Mouse (Mus musculus): ENCODE results near the gene Ndufs3.

Ndufs3 gene

DNA sequence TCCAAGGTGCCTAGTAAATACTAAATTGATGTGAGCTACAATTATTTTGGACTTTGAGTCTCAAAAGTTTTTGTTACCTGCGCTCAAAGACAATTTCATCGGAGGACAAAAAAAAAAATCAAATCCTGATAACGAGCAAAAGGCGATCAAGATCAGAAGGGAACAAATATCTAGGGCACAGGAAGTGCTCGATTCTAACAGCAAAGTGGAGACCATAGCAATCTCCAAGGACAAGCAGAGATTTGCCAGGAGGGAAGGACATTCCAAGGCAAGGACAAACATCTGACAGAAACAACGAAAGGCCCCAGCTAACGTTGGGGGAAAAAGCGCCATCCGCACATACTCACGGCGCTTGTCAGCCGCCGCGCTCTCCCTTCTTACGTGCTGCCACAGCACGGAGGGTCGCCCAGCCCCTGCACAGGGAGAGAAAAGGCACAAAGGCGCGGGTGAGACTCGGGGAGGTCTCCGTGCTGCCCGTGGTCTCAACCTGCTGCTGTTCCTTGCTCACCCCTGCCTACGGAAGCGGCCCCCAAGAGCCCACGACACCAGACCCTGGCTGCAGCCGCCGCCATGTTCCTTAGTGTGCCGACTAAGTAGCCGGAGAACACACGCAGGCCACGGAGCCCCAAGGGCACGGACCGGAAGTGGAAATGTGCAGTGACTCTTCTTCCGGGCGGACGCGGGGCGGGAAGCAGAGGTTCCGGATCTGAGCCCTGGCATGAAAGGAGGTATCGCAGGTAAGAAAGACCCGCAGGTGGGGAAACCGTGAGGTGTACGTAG is at the start of gene Ndufs3, which contains the start of gene Kbtbd4:
Ndufs3 (minus strand) TSS at position 752 of the 780 bp plus-strand sequence.
Kbtbd4 (plus strand) TSS at position 665 of the 780 bp plus-strand sequence.
- CTCF ChIA-PET, result interaction anchor here (0.6 kb wide), 2 partner anchors 10 to 39 kb away, joined by 3 to 4 read pairs; no protein-coding TSS in a partner anchor

DNA sequence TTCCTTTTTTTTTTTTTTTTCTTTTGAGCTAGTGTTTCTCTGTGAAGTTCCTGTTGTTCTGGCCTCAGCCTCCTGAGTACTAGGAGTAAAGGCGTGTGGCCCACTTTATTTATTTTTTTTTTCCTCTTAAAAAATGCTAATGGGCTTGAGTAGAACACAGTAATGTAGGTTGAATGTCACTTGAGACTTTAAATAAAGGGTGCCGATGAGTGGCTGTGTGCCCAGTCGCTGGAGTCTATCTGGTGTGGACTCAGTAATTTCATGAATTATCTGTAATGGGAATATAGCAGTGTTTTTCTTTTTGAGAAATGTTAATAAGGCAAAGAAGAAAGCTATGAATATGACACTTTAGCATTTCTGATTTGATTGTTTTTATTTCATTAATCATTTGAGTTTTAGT is 48.8 kb upstream of the Ndufs3 start:
- CTCF ChIA-PET, result interaction anchor here (0.6 to 0.7 kb wide), 2 partner anchors 13 to 239 kb away, joined by 3 read pairs; partner anchors contain the start of gene Celf1

DNA sequence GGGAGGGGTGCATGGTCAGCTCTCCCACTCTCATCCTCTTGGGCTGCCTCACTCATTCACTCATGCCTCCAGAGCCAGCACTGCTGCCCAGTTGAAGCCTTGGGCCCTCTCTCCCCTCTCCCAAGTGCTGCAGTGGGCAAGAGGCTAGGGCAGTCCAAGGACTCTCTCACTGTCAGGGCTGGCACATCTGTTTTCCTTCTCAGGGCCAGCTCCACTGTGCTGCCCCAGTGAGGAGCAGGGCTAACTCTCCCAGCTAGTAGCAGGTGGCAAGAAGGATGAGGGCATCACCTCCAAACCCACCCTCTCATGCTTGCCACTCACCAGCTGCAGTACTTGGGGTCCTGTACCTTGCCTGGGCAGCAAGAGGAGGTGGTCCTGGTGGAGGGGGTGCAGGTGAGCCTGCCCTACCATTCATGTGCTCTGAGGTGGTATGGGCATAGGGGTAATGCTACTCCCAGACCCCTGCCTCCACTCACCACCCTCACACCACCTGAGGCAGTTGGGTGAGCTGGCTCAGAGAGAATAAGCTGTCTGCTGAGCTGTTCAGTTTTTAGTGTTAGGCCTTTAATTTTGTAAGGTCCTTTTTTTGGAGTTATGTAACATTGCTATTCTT is 46.1 kb upstream of the Ndufs3 start:
- CTCF ChIA-PET, result no interaction called here

- CTCF ChIA-PET, result interaction anchor here (1.1 kb wide), 1 partner anchor 9 kb away, joined by 3 read pairs; no protein-coding TSS in a partner anchor
These were observed 45.5 kb upstream of the Ndufs3 start for GRCm38 (mm10) chr2:90950149-90950548.

- CTCF ChIA-PET, result interaction anchor here (0.9 kb wide), 1 partner anchor 8 kb away, joined by 3 read pairs; no protein-coding TSS in a partner anchor
These were observed 37.1 kb upstream of the Ndufs3 start for GRCm38 (mm10) chr2:90941744-90942143.

GRCm38 (mm10) chr2:90940233-90941229 is 35.9 kb upstream of the Ndufs3 start, which contains the start of gene Celf1:
Gene Celf1 (plus strand): TSS chr2:90940382.
- CTCF ChIA-PET, result interaction anchor here (0.7 to 1.0 kb wide), 3 partner anchors 9 to 114 kb away, joined by 3 read pairs; no protein-coding TSS in a partner anchor

GRCm38 (mm10) chr2:90939750-90940149 is 35.1 kb upstream of the Ndufs3 start:
- CTCF ChIA-PET, result interaction anchor here (0.7 to 1.0 kb wide), 2 partner anchors 14 to 115 kb away, joined by 3 read pairs; no protein-coding TSS in a partner anchor

DNA sequence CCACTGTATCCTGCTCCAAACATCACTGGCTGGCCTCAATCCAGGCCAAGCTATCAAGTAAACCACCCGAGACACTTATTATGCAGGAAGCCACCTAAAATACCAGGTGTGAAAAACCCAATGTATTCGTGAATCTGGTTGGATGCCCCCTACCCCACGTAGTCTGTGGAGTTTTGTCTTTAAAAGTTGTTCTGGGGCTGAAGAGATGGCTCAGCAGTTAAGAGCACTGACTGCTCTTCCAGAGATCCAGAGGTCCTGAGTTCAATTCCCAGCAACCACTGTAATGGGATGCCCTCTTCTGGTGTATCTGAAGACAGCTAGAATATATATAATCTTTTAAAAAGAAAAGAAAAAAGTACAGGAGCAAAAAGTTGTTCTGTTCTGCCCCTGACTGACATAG is 33.7 kb upstream of the Ndufs3 start:
- CTCF ChIA-PET, result interaction anchor here (0.5 to 0.6 kb wide), 2 partner anchors 10 to 199 kb away, joined by 3 to 5 read pairs; no protein-coding TSS in a partner anchor

DNA sequence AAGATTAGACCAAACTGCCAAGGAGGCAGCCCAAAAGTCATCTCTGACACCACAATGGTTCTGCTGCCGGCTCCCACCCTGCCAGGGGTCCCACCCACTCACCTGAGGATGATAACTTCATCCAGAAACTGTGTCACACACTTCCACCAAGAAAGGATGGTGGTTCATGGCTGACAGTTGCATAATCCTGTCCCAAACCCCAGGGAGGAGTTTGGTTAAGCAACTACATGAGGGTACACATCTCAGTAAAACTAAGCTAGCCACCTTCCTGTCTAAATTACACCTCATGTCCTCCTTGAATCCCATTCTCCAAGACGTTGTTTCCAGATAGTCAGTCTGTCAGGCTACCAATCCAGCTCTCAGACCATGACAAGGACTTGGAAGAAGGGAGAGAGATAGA is 27.6 kb upstream of the Ndufs3 start:
- CTCF ChIA-PET, result no interaction called here

- CTCF ChIA-PET, result no interaction called here
These were observed 27.2 kb upstream of the Ndufs3 start for GRCm38 (mm10) chr2:90931829-90932228.

- CTCF ChIA-PET, result no interaction called here
These were observed 23.9 kb upstream of the Ndufs3 start for GRCm38 (mm10) chr2:90928566-90928965.

- CTCF ChIA-PET, result interaction anchor here (0.7 kb wide), 1 partner anchor 535 kb away, joined by 3 read pairs; the partner anchor contains the start of gene Lrp4
These were observed 18.0 kb upstream of the Ndufs3 start for GRCm38 (mm10) chr2:90922636-90923035.

DNA sequence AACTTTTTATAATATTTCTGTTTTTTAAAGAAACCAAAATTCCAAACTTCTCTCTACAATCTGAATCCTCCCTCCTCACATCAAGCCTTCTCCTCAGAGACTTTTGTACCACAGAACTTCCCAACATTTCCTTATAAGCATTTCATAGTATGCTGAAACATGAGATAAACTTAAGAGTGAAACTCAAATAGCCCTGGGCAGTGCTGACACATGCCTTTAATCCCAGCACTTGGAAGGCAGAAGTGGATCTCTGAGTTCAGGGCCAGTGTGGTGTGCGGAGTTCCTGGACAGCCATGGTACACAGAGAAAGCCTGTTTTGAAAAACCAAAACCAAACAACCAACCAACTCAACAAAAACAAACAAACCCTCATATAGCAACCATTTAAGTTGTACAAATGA is 16.6 kb upstream of the Ndufs3 start:
- CTCF ChIA-PET, result no interaction called here

- CTCF ChIA-PET, result interaction anchor here (0.6 kb wide), 1 partner anchor 11 kb away, joined by 4 read pairs; no protein-coding TSS in a partner anchor
These were observed 13.5 kb upstream of the Ndufs3 start for GRCm38 (mm10) chr2:90917999-90918698.

DNA sequence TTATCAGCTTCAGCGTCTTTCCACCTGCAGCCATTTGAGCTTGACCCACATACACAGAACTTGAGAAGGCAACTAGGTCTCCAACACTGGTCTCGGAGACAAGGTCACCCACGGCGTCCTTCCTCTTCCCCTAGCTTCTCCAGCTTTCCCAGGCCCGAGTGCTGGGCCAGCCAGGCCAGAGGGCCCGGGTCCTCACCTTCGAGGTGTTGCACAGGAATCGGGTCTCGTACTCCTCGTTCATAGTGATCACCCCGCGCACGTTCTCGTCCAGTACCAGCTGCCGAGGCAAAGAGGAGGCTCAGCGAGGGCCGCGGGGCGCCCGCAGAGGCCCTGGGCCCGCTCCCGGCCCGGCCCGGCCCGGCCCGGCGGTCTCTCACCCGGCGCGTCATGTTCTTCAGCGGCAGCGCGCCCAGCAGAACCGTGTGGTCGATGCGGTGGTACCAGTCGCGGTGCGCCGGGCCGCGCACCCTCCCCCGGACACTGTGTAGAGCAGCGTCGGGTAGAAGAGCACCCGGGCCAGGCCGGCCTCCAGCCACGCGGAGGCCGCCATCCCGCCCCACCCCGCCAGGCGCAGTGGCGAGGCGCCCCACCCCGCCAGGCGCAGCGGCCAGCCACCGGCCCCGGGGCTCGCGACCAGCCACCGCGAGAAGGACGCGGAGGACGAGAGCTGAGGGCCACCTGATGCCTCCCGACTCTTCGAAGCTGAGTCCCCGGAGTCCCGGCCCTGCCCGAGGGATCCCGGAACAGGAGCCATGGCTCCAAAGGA is 12.8 kb upstream of the Ndufs3 start:
- CTCF ChIA-PET, result interaction anchor here (0.6 kb wide), 1 partner anchor 10 kb away, joined by 4 read pairs; no protein-coding TSS in a partner anchor

DNA sequence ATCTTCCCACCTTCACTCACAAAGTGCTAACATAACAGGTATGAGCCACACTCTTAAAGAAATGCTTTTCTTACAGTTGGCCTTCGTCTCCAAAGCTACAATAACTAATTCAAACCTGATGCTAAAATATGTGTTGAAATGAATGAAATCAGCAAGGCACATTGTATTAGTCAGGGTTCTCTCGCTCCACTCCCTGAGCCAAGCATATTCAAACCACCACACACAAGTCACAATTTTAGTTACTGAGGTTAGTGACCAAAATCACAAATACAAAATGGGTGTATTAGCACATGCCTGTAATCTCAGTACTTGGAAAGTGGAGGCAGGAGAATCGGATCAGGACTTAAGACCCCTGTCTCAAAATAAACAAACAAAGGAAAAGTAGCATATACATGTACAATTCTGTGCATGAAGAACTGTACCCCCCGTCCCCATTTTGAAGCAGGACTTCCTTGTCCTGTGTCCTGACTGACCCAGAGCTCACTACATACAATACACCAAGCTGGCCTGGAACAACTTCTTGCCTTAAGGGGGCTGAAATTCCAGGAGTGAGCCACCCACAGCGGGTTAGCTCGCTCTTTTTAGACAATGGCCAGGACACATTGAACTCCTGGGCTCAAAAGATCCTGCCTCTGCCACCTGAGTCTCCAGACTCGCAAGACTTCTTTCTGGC is 12.1 kb upstream of the Ndufs3 start:
- CTCF ChIA-PET, result interaction anchor here (0.6 kb wide), 1 partner anchor 30 kb away, joined by 8 read pairs; no protein-coding TSS in a partner anchor

DNA sequence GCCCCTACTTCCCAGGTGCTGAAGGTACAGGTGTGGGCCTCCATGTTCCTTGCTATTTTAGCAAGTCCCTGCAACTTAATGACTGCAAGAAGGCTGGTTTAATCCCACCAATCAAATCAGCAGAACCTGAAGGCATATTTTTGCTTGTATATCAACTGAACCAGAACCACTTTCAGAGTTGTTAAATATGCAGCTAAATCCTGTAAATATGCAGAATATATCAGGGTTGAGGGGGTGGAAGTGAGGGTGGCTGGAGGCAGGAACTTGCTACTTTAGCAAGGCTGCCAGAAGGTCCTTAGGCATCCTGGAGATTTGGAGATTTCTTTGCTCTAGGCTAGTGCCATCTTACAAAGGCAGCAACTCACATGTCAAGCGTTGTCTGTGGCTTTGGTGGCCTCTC is 10.9 kb upstream of the Ndufs3 start:
- CTCF ChIA-PET, result no interaction called here

DNA sequence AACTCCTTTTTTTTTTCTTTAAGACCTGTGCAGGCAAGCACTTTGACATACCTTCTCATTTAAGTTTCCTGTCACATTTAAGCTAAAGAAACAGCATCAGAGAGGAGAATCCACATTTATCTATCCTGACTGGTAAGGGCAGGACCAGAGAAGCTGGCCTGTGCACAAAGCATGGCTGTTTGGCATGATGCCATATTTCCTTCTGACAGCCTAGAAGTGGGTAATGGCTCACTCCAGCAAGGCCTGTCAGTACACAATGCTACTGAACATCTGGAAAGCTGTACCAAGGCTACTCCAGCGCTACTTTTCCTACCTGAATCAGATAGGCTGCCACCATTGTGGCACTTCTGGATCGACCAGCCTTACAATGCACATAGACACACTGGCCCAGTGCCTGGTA is 9.0 kb upstream of the Ndufs3 start:
- CTCF ChIA-PET, result no interaction called here

- CTCF ChIA-PET, result interaction anchor here (0.6 to 1.1 kb wide), 3 partner anchors 45 to 1897 kb away, joined by 3 to 4 read pairs (median 3); no protein-coding TSS in a partner anchor
These were observed 7.0 kb upstream of the Ndufs3 start for GRCm38 (mm10) chr2:90911668-90912067.
